Mouse (Mus musculus) forebrain, embryonic 11.5 days (tissue): ENCODE results near the gene Gm4969. TPM values are rescaled to one million over a fixed set of nuclear protein-coding genes. Genes with fewer than 3 reads are reported as not detected.
A peak's percentile ranks its signal among the peaks of the same experiment; 100 is the strongest.
"Not testable (repeated sequence)": the region's sequence is repeated elsewhere in the genome, so short reads cannot be mapped to it uniquely, and the experiment has no call there.

ENCODE experiments used
- ATAC-seq: fragments of 200-750 bp; cut with Nextera tagmentation; replicated peaks from 2 replicates; pipeline ENCODE4 v1.8.0; 2017; ENCODE audit warnings: moderate TSS enrichment; ENCODE audit not compliant: low FRiP score
- DNase-seq: peaks from one replicate; pipeline ENCODE4 v3.0.0-alpha.2; 2017; ENCODE audit warnings: low spot score
- H3K27ac ChIP-seq: fragments of 300-500 bp; sonication (generic); 2 replicates; pipeline ENCODE4 v1.5.1; 2014; ENCODE audit warnings: low read depth, low read length
- H3K27me3 ChIP-seq: fragments of 300-500 bp; sonication (generic); 2 replicates; pipeline ENCODE4 v1.6.1; 2014; ENCODE audit warnings: mild to moderate bottlenecking, low read length, mixed read lengths; ENCODE audit not compliant: control insufficient read depth, insufficient read depth
- H3K36me3 ChIP-seq: fragments of 300-500 bp; sonication (generic); 2 replicates; pipeline ENCODE4 v1.6.1; 2014; ENCODE audit warnings: mild to moderate bottlenecking, low read length, moderate library complexity, mixed read lengths; ENCODE audit not compliant: control insufficient read depth, insufficient read depth
- H3K4me1 ChIP-seq: fragments of 300-500 bp; sonication (generic); replicated peaks from 2 replicates; pipeline ENCODE4 v1.6.1; 2014; ENCODE audit warnings: low read length, mixed read lengths; ENCODE audit not compliant: control insufficient read depth, insufficient read depth
- H3K4me2 ChIP-seq: fragments of 300-500 bp; sonication (generic); 2 replicates; pipeline ENCODE4 v1.6.1; 2014; ENCODE audit warnings: low read depth, mild to moderate bottlenecking, low read length, moderate library complexity, mixed read lengths; ENCODE audit not compliant: severe bottlenecking
- H3K4me3 ChIP-seq: fragments of 300-500 bp; sonication (generic); 2 replicates; pipeline ENCODE4 v1.5.1; 2014; ENCODE audit warnings: low read depth, low read length
- H3K9ac ChIP-seq: fragments of 300-500 bp; sonication (generic); 2 replicates; pipeline ENCODE4 v1.6.1; 2014; ENCODE audit warnings: low read length
- H3K9me3 ChIP-seq: fragments of 300-500 bp; sonication (generic); 2 replicates; pipeline ENCODE4 v1.6.1; 2016; ENCODE audit warnings: low read length, mixed read lengths; ENCODE audit not compliant: control insufficient read depth
- WGBS: fragments of 180-500 bp; shearing (Covaris S2); extraction: QIAGEN DNeasy Blood & Tissue Kit; methylation state at CpG from one replicate; pipeline ENCODE4 v1.1.7; 2014; 5-methylcytosine and 5-hydroxymethylcytosine counted together
- polyA plus RNA-seq: library from polyadenylated mRNA; unstranded; fragments of >200 nt; fragmentation: Nextera tagmentation; extraction: Ambion mirVana; gene quantifications from 2 replicates; pipeline ENCODE4 v1.2.1, GENCODE M21; 2014

Gm4969 gene
- polyA plus RNA-seq, 1 experiment from 2014 or later = 1.2 TPM

DNA sequence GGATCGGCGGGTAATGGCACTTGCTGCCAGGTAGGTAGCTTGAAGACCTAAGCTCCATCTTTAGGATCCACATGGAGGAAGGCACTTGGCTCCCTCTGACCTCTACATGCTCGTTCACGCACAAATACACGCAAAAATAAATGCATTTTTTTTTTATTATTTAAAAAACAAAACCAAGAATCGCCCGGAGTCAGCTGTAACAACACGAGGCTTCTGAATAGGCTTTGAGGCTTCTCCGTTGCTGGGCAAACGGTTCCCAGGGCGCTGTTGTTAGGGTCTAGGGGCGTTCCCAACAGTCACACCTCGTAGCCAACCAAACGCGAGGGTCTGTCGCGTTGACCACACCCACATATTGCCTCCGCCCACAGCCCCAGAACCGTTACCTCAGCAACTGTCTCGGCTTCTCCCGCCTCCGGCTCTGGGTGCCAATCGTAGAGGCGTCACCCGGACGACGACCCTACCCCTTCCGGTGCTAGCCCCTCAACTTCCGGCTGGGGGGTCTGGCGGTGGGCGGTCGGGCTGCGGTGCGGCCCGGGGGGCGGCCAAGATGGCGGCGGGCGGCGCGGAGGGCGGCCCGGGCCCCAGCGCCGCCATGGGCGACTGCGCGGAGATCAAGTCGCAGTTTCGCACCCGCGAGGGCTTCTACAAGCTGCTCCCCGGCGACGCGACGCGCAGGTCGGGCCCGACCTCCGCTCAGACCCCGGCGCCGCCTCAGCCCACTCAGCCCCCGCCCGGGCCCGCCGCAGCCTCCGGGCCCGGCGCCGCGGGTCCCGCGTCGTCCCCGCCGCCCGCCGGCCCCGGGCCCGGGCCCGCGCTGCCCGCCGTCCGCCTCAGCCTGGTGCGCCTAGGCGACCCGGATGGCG, 42.2 kb downstream of the Gm4969 start, which contains the start of gene Dmwd:
Dmwd (plus strand) TSS at position 505 of the 863 bp plus-strand sequence.
- peak within 1 kb of the TSS; percentile 100 for H3K4me3 ChIP-seq
- H3K27me3 ChIP-seq = no peaks in the 10 kb centered on the region
- peak within 1 kb of the TSS; percentile 97 for H3K4me2 ChIP-seq
- peaks cover 17% of the 10 kb centered on the region for H3K36me3 ChIP-seq
- no peaks in the 10 kb centered on the region for H3K9me3 ChIP-seq
- peak; percentile 99 for DNase-seq
- H3K27ac ChIP-seq = peak within 1 kb of the TSS; percentile 57
- peak; percentile 99 for ATAC-seq
- H3K4me1 ChIP-seq = peaks cover 10% of the 10 kb centered on the region; the same call in 1 of the 2 replicates
- peak within 1 kb of the TSS; percentile 99 for H3K9ac ChIP-seq
- 1% methylated on average over 77 of the region's 91 CpGs for WGBS

DNA sequence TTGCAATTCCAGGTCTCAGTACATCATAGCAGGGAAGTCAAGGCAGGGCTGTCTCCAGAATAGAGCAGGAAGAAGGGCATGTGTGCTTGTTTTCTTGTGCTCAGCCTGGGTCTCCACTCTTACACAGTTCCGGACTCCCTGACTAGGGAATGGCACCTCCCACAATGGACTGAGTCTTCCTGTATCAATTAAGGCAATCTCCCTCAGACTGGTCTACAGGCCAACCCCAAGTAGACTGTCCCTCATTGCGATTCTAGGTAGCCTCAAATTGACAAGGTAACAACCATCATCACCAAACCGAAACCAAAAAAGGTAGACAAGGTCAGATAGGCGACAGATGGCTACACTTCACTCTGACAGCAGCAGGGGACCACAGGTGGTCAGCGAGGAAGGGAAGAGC, 42.9 kb downstream of the Gm4969 start:
- no peak for ATAC-seq
- Histone ChIP-seq H3K27ac (no peak overlapping the region), H3K27me3 (no peaks in the 10 kb centered on the region), H3K36me3 (peaks cover 11% of the 10 kb centered on the region; the same call in 1 of the 2 replicates), H3K4me3 (peak overlapping the region; percentile 100), H3K9ac (no peak overlapping the region), H3K9me3 (no peaks in the 10 kb centered on the region), H3K4me1 (peaks cover 10% of the 10 kb centered on the region; the same call in 1 of the 2 replicates), H3K4me2 (peak overlapping the region; percentile 97)
- DNase-seq = peak; percentile 50
- WGBS = 56% methylated on average over 5 of the region's 5 CpGs

DNA sequence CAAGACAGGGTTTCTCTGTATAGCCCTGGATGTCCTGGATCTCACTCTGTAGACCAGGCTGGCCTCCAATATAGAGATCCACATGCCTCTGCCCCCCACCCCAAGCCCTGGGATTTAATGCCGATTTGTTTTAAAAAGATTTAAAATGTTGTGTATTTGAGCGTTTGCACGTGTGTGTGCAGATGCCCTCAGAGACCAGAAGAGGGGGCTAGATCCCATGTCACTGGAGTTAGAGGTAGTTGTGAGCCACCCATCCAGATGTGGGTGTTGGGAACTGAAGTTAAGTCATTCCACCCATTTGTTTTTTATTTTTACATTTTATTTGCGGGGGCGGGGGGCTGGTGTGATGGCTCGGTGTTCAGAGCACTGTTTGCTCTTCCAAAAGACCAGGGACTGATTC, 43.7 kb downstream of the Gm4969 start:
- Histone ChIP-seq H3K4me3 (no peak overlapping the region), H3K4me2 (no peak overlapping the region), H3K4me1 (peaks cover 10% of the 10 kb centered on the region; the same call in 1 of the 2 replicates), H3K27ac (no peak overlapping the region), H3K36me3 (peaks cover 7% of the 10 kb centered on the region; the same call in 1 of the 2 replicates), H3K9ac (no peak overlapping the region), H3K9me3 (no peaks in the 10 kb centered on the region), H3K27me3 (no peaks in the 10 kb centered on the region)
- 94% methylated on average over 6 of the region's 6 CpGs for WGBS
- ATAC-seq (no peak), DNase-seq (peak; percentile 35)

DNA sequence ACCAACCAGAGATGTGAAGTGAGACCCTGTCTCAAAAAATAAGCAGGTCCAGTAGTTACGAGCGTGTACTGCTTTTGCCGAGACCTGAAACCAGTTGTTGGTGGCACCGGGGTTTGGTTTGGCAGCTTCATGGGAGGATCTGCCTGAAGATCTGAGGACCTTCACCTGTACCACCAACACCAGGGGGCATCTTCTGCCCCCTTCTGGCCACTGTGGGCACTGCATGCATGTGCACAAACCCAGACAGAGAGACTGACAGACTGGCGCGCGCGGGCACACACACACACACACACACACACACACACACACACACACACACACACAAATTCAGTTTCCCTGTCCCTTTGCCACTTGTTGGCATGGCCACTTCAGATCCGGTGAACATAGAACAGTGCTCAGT, 44.7 kb downstream of the Gm4969 start:
- H3K27ac ChIP-seq = no peak overlapping the region
- no peak overlapping the region for H3K4me2 ChIP-seq
- peaks cover 7% of the 10 kb centered on the region; the same call in 1 of the 2 replicates for H3K36me3 ChIP-seq
- H3K4me3 ChIP-seq = no peak overlapping the region
- H3K4me1 ChIP-seq = peaks cover 10% of the 10 kb centered on the region; the same call in 1 of the 2 replicates
- DNase-seq (peak; percentile 74), ATAC-seq (no peak)
- H3K9ac ChIP-seq = no peak overlapping the region
- 79% methylated on average over 9 of the region's 9 CpGs for WGBS
- no peaks in the 10 kb centered on the region for H3K27me3 ChIP-seq
- no peaks in the 10 kb centered on the region for H3K9me3 ChIP-seq

DNA sequence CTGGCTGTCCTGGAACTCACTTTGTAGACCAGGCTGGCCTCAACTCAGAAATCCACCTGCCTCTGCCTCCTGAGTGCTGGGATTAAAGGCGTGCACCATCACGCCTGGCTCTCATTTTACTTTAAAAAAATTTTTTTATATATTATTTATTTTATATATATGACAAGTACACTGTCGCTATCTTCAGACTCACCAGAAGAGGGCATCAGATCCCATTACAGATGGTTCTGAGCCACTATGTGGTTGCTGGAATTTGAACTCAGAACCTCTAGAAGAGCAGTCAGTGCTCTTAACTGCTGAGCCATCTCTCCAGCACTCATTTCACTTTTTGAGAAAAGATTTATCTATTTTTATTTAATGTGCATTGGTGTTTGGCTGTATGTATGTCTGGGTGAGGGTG, 47.1 kb downstream of the Gm4969 start:
- WGBS = 62% methylated on average over 3 of the region's 3 CpGs
- not testable (repeated sequence) for H3K4me3 ChIP-seq, DNase-seq, H3K9me3 ChIP-seq, H3K4me1 ChIP-seq, H3K9ac ChIP-seq, ATAC-seq, H3K27me3 ChIP-seq, H3K36me3 ChIP-seq, H3K4me2 ChIP-seq, H3K27ac ChIP-seq

DNA sequence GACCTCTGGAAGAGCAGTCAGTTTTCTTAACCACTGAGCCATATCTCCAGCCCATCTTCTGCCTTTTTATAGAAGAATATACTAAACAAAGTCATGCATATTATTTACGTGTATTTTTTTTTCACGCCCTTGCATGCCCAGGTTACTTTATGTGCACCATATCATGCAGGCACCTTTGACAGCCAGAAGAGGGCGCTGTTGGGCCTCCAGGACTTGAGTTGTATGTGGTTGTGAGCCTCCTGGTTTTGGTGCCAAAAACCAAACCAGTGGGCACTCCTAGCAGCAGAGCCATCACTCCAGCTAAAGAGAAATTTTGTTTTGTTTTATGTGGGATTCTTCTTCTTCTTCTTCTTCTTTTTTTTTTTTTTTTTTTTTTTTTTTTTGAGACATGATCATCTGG, 48.7 kb downstream of the Gm4969 start:
- Histone ChIP-seq H3K27ac (no peak overlapping the region), H3K4me1 (no peaks in the 10 kb centered on the region), H3K4me3 (no peak overlapping the region), H3K4me2 (no peak overlapping the region), H3K9ac (no peak overlapping the region), H3K9me3 (no peaks in the 10 kb centered on the region), H3K36me3 (no peaks in the 10 kb centered on the region), H3K27me3 (peaks cover 20% of the 10 kb centered on the region)
- 52% methylated on average over 3 of the region's 3 CpGs for WGBS
- peak; percentile 58 for DNase-seq
- ATAC-seq = no peak

DNA sequence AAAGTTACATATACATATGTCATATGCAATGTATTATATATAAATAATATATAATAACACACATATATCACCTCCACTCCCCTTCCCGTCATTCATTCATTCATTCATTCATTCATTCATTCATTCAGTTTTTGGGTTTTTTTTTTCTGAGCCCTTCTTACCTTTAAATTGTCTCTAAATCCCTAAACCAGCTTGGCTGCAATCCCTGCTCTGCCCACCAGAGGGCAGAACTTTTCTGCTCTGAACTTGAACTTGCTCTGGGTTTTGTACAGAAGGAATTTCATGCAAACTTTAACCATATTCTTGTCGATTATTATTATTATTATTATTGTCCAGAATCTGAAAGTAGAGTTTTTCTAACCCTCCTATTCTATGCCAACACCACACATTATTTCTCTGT, 49.5 kb downstream of the Gm4969 start:
- H3K4me3 ChIP-seq = no peak overlapping the region
- 2% methylated on average over 2 of the region's 2 CpGs for WGBS
- H3K4me1 ChIP-seq = no peaks in the 10 kb centered on the region
- no peak overlapping the region for H3K27ac ChIP-seq
- no peaks in the 10 kb centered on the region for H3K36me3 ChIP-seq
- DNase-seq = peak; percentile 85
- H3K9me3 ChIP-seq = no peaks in the 10 kb centered on the region
- peaks cover 20% of the 10 kb centered on the region for H3K27me3 ChIP-seq
- no peak for ATAC-seq
- H3K4me2 ChIP-seq = no peak overlapping the region
- H3K9ac ChIP-seq = no peak overlapping the region

DNA sequence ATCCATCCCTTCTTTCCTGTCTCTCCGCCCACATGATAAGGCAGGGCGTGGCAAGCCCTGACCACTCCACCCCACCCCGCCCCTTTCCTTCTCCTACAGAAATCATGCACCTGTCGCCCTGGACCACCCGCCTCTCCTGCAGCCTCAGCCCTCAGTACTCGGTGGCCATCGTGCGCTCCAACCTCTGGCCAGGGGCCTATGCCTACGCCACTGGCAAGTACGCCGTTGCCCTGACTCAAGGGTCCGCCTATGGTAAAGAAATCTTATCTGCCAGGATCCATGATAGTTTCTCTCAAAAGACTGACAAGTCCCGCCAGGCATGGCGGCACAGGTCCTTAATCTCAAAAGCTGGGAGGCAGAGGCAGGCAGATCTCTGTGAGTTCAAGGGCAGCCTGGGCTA, 50.2 kb downstream of the Gm4969 start:
- WGBS = 69% methylated on average over 13 of the region's 14 CpGs

More for the DNA sequence above, 50.2 kb downstream of the Gm4969 start:
- Histone ChIP-seq H3K27ac (no peak overlapping the region), H3K9ac (no peak overlapping the region), H3K4me2 (no peak overlapping the region), H3K9me3 (no peaks in the 10 kb centered on the region), H3K27me3 (peaks cover 20% of the 10 kb centered on the region), H3K4me1 (no peaks in the 10 kb centered on the region), H3K36me3 (no peaks in the 10 kb centered on the region), H3K4me3 (no peak overlapping the region)
- DNase-seq = peak; percentile 50
- no peak for ATAC-seq
